Mouse (Mus musculus): ENCODE results near the gene Pus7l. TPM values are rescaled to one million over a fixed set of nuclear protein-coding genes. Genes with fewer than 3 reads are reported as not detected.

The Pus7l gene
- polyA plus RNA-seq, 2 experiments = 2.6 to 2.8 TPM

DNA sequence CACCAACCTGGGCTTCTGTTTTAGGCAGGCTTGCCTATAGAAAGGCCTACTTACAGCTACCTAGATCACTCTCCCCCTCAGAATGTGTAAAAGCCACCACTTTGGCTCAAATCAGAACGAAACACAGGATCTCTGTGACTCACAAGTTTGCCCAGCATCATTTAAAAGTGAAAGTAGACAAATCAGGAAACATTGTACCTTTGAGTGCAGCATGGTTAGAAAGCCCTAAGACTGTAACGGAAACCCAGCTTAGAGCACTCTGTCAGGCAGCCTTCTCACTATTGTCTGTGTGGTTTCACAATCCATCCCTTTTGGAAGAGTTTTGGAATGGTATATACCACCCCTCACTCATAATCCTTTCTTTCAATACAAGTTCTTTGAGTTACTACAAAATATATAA lies 21.6 kb upstream of the Pus7l start:
- whole genome bisulfite sequencing (ENCODE audit: insufficient replicate concordance) = 69% methylated on average over 2 of the region's 2 CpGs
- Histone ChIP-seq H3K36me3 (replicated peaks; ENCODE audit: control insufficient read depth, insufficient read depth, low read depth) (no peaks in the 10 kb centered on the region), H3K9ac (replicated peaks) (no peak overlapping the region), H3K4me2 (ENCODE audit: low read depth) (no peak overlapping the region), H3K4me3 (ENCODE audit: insufficient read depth in 1 of 2, low read depth in 2 of 2, low read length in 2 of 2) (no peak overlapping the region), H3K4me1 (replicated peaks; ENCODE audit: control insufficient read depth in 2 of 2, insufficient read depth in 2 of 2, low read length in 1 of 2) (0 out of 4 replicates have a peak, but pooled peaks cover 0 to 2% of the 10 kb centered on the region in 2 experiments), H3K27ac (no peak overlapping the region), H3K9me3 (ENCODE audit: control insufficient read depth, low read length) (no peaks in the 10 kb centered on the region), H3K27me3 (ENCODE audit: control insufficient read depth, insufficient read depth, low read length) (no peaks in the 10 kb centered on the region)
- TF ChIP-seq EP300 (IDR thresholded peaks at IDR 0.05; ENCODE audit: low read depth) (no peak), CTCF (IDR thresholded peaks at IDR 0.05; ENCODE audit: low read depth) (no peak)
- no peak for DNase-seq (ENCODE audit: low read depth in 3 of 3, low spot score in 3 of 3)
- ATAC-seq (ENCODE audit: insufficient read depth) = no peak

DNA sequence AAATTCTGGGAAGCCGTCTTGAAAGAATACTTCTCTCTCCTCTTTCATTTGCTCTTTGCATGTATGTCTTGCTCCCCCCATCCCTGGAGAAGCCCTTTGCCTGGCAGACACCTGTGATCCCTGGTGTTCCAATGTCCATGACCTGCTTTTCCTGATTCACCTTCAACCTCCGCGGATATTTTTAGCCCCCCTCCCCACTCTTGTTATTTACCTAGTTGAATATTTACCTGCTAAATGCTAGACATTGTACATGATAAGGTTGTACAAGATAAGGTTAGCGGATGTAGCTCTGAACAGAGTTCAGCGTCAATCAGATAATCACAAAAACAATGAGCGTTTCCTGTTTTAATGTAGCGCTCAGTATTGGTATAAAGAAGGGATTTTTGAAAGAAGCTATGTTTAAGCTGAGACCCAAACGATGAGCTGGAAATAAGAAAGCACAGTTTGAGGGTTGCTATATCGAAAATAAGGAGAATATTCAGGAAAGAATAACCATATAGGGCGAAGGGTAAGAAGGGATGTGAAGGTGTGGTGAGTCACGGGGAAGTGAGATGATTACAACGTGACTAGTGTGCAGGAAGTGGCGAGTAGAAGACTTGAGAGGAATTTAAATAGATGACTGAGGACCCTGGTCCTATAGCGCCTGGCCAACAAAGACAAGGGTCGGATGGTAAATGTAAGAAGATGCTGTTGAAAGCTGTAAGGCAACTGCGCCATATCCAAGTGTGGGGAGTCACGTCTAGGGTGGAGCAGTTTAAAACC lies 15.7 kb upstream of the Pus7l start:
- H3K9me3 ChIP-seq (ENCODE audit: control insufficient read depth, low read length) = no peaks in the 10 kb centered on the region
- DNase-seq (ENCODE audit: low read depth in 3 of 3, low spot score in 3 of 3) (peak in 1 of 3 experiments; percentile 12), ATAC-seq (ENCODE audit: insufficient read depth) (0 out of 2 replicates have a peak, but pooled peaks have one; percentile 25)
- no peak overlapping the region for H3K4me2 ChIP-seq (ENCODE audit: low read depth)
- 0 out of 4 replicates have a peak, but pooled peaks cover 0 to 2% of the 10 kb centered on the region in 2 experiments for H3K4me1 ChIP-seq (replicated peaks; ENCODE audit: control insufficient read depth in 2 of 2, insufficient read depth in 2 of 2, low read length in 1 of 2)
- no peak overlapping the region for H3K9ac ChIP-seq (replicated peaks)
- no peak overlapping the region for H3K27ac ChIP-seq
- no peaks in the 10 kb centered on the region for H3K36me3 ChIP-seq (replicated peaks; ENCODE audit: control insufficient read depth, insufficient read depth, low read depth)
- WGBS (ENCODE audit: insufficient replicate concordance) = 59% methylated on average over 17 of the region's 17 CpGs
- no peak for TF ChIP-seq EP300 (IDR thresholded peaks at IDR 0.05; ENCODE audit: low read depth)
- TF ChIP-seq CTCF (IDR thresholded peaks at IDR 0.05; ENCODE audit: low read depth) = no peak
- H3K4me3 ChIP-seq (ENCODE audit: insufficient read depth in 1 of 2, low read depth in 2 of 2, low read length in 2 of 2) = no peak overlapping the region
- H3K27me3 ChIP-seq (ENCODE audit: control insufficient read depth, insufficient read depth, low read length) = no peaks in the 10 kb centered on the region

DNA sequence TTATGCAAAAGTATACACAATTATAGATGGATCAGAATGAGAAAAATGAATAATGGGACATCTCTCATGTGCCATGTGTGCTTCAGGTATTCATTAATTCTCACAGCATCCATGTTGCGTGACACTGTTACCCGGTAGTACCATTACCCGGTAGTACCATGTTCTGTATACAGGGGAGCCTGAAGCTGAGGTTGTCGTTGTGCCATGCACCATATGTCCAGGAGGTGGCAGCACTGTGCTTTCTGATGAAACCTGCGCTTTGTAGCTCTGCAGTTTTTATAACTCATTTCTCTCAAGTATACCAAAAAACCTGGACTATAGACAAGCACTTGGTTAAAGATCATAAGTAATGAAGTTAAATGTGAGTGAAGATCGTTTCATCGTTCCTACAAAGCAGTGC lies 14.1 kb upstream of the Pus7l start:
- peak; percentile 41 to 52 (median 50) for DNase-seq (ENCODE audit: low read depth in 3 of 3, low spot score in 3 of 3)
- Histone ChIP-seq H3K4me3 (ENCODE audit: insufficient read depth in 1 of 2, low read depth in 2 of 2, low read length in 2 of 2) (no peak overlapping the region), H3K27ac (no peak overlapping the region), H3K9me3 (ENCODE audit: control insufficient read depth, low read length) (no peaks in the 10 kb centered on the region), H3K4me1 (replicated peaks; ENCODE audit: control insufficient read depth in 2 of 2, insufficient read depth in 2 of 2, low read length in 1 of 2) (0 out of 4 replicates have a peak, but pooled peaks cover 0 to 2% of the 10 kb centered on the region in 2 experiments), H3K4me2 (ENCODE audit: low read depth) (no peak overlapping the region), H3K36me3 (replicated peaks; ENCODE audit: control insufficient read depth, insufficient read depth, low read depth) (no peaks in the 10 kb centered on the region), H3K27me3 (ENCODE audit: control insufficient read depth, insufficient read depth, low read length) (no peaks in the 10 kb centered on the region), H3K9ac (replicated peaks) (no peak overlapping the region)
- peak; percentile 52; the same call in 1 of the 2 replicates for ATAC-seq (ENCODE audit: insufficient read depth)
- peak; percentile 93 for TF ChIP-seq CTCF (IDR thresholded peaks at IDR 0.05; ENCODE audit: low read depth)
- no peak for TF ChIP-seq EP300 (IDR thresholded peaks at IDR 0.05; ENCODE audit: low read depth)
- WGBS (ENCODE audit: insufficient replicate concordance) = 31% methylated on average over 7 of the region's 7 CpGs

DNA sequence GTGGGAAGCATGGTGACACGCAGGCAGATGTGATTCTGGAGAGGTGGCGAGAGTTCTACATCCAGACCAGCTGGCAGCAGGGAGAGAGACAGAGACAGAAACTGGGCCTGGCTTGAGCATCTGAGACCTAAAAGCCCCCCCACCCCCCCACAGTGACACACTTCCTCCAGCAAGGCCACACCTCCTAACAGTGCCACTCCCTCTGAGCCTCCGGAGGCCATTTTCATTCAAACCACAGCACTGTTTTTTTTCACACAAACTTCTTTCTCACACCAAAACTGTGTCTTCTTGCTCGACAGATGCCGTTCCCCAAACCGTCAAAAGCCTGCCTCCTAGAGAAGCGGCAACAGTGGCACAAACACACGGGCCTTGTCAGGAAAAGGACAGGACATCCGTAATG lies 10.2 kb upstream of the Pus7l start:
- H3K9me3 ChIP-seq (ENCODE audit: control insufficient read depth, low read length) = no peaks in the 10 kb centered on the region
- no peak for DNase-seq (ENCODE audit: low read depth in 3 of 3, low spot score in 3 of 3)
- no peak overlapping the region for H3K4me3 ChIP-seq (ENCODE audit: insufficient read depth in 1 of 2, low read depth in 2 of 2, low read length in 2 of 2)
- TF ChIP-seq EP300 (IDR thresholded peaks at IDR 0.05; ENCODE audit: low read depth) (no peak), CTCF (IDR thresholded peaks at IDR 0.05; ENCODE audit: low read depth) (no peak)
- no peaks in the 10 kb centered on the region for H3K27me3 ChIP-seq (ENCODE audit: control insufficient read depth, insufficient read depth, low read length)
- no peak overlapping the region for H3K4me2 ChIP-seq (ENCODE audit: low read depth)
- H3K27ac ChIP-seq = no peak overlapping the region
- no peaks in the 10 kb centered on the region for H3K36me3 ChIP-seq (replicated peaks; ENCODE audit: control insufficient read depth, insufficient read depth, low read depth)
- 87% methylated on average over 9 of the region's 9 CpGs for WGBS (ENCODE audit: insufficient replicate concordance)
- no peaks in the 10 kb centered on the region for H3K4me1 ChIP-seq (replicated peaks; ENCODE audit: control insufficient read depth in 2 of 2, insufficient read depth in 2 of 2, low read length in 1 of 2)
- no peak for ATAC-seq (ENCODE audit: insufficient read depth)
- H3K9ac ChIP-seq (replicated peaks) = no peak overlapping the region

DNA sequence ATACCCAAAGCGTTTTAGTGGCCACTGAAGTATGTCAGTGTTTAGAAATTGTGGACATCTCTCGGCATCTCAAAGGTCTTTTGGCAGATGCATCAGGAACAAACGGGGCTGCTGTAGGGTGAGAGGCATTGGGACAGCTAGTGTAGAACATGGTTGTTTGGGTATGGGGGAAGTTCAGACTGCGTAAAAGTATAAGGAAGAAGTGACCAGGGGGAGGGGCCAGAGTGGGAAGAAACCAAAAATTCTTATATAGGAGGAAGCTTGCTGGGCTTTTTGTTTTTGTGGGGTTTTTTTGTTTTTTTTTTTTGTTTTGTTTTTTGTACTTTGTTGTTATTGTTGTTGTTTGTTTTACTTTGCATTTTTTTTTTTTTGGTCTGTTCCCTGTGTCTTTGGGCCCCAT lies 1.5 kb upstream of the Pus7l start:
- WGBS (ENCODE audit: insufficient replicate concordance) = 61% methylated on average over 4 of the region's 4 CpGs
- H3K27me3 ChIP-seq (ENCODE audit: control insufficient read depth, insufficient read depth, low read length) = no peaks in the 10 kb centered on the region
- no peak for ATAC-seq (ENCODE audit: insufficient read depth)
- no peaks in the 10 kb centered on the region for H3K9me3 ChIP-seq (ENCODE audit: control insufficient read depth, low read length)
- H3K4me3 ChIP-seq (ENCODE audit: insufficient read depth in 1 of 2, low read depth in 2 of 2, low read length in 2 of 2) = no peak overlapping the region
- peaks cover 0 to 7% of the 10 kb centered on the region in 2 experiments; a peak in 3 of 4 replicates for H3K4me1 ChIP-seq (replicated peaks; ENCODE audit: control insufficient read depth in 2 of 2, insufficient read depth in 2 of 2, low read length in 1 of 2)
- H3K36me3 ChIP-seq (replicated peaks; ENCODE audit: control insufficient read depth, insufficient read depth, low read depth) = no peaks in the 10 kb centered on the region
- no peak overlapping the region for H3K27ac ChIP-seq
- H3K9ac ChIP-seq (replicated peaks) = no peak overlapping the region
- no peak for DNase-seq (ENCODE audit: low read depth in 3 of 3, low spot score in 3 of 3)
- no peak for TF ChIP-seq CTCF (IDR thresholded peaks at IDR 0.05; ENCODE audit: low read depth)
- TF ChIP-seq EP300 (IDR thresholded peaks at IDR 0.05; ENCODE audit: low read depth) = no peak
- peak overlapping the region; percentile 78; the same call in 1 of the 2 replicates for H3K4me2 ChIP-seq (ENCODE audit: low read depth)
